Mouse (Mus musculus): ENCODE data around the gene Hcn4. TPM values are rescaled to one million over a fixed set of nuclear protein-coding genes. Genes with fewer than 3 reads are reported as not detected.

Gene Hcn4
- polyA plus RNA-seq, 1 experiment from 2014 or later: 0.68 TPM

- DNase-seq (ENCODE audit: low spot score) (peak; percentile 87), ATAC-seq (replicated peaks; ENCODE audit: low FRiP score) (peak; percentile 65; the same call in 1 of the 2 replicates)
- Histone ChIP-seq H3K4me2 (ENCODE audit: low read depth, low read length, severe bottlenecking) (peak overlapping the region; percentile 67), H3K9me3 (ENCODE audit: control insufficient read depth, low read length) (no peaks in the 10 kb centered on the region), H3K4me1 (replicated peaks; ENCODE audit: control insufficient read depth, insufficient read depth, low read length) (no peaks in the 10 kb centered on the region; the same call in 1 of the 2 replicates), H3K4me3 (ENCODE audit: low read depth, low read length) (peak overlapping the region; percentile 24), H3K27ac (ENCODE audit: low read depth, low read length) (no peak overlapping the region), H3K9ac (ENCODE audit: low read length) (peak overlapping the region; percentile 33), H3K36me3 (ENCODE audit: control insufficient read depth, insufficient read depth, low read length) (no peaks in the 10 kb centered on the region), H3K27me3 (ENCODE audit: control insufficient read depth, insufficient read depth, low read length) (no peaks in the 10 kb centered on the region)
- WGBS: 14% methylated on average over 15 of the region's 15 CpGs
These were observed 17.5 kb upstream of the Hcn4 start for GRCm38 (mm10) chr9:58805601-58806318.

- H3K4me2 ChIP-seq (ENCODE audit: low read depth, low read length, severe bottlenecking): no peak overlapping the region
- no peak overlapping the region for H3K27ac ChIP-seq (ENCODE audit: low read depth, low read length)
- no peaks in the 10 kb centered on the region for H3K27me3 ChIP-seq (ENCODE audit: control insufficient read depth, insufficient read depth, low read length)
- DNase-seq (ENCODE audit: low spot score) (no peak), ATAC-seq (replicated peaks; ENCODE audit: low FRiP score) (no peak)
- 23% methylated on average over 3 of the region's 3 CpGs for whole genome bisulfite sequencing
- H3K4me3 ChIP-seq (ENCODE audit: low read depth, low read length): no peak overlapping the region
- H3K9ac ChIP-seq (ENCODE audit: low read length): no peak overlapping the region
- H3K4me1 ChIP-seq (replicated peaks; ENCODE audit: control insufficient read depth, insufficient read depth, low read length): no peaks in the 10 kb centered on the region
- H3K36me3 ChIP-seq (ENCODE audit: control insufficient read depth, insufficient read depth, low read length): no peaks in the 10 kb centered on the region
- H3K9me3 ChIP-seq (ENCODE audit: control insufficient read depth, low read length): no peaks in the 10 kb centered on the region
These were observed 12.0 kb upstream of the Hcn4 start for GRCm38 (mm10) chr9:58811171-58811570.

GRCm38 (mm10) chr9:58815552-58816260, 7.5 kb upstream of the Hcn4 start:
- 66% methylated on average over 15 of the region's 15 CpGs for WGBS
- no peak overlapping the region for H3K4me2 ChIP-seq (ENCODE audit: low read depth, low read length, severe bottlenecking)
- H3K27ac ChIP-seq (ENCODE audit: low read depth, low read length): no peak overlapping the region
- DNase-seq (ENCODE audit: low spot score): no peak
- H3K9ac ChIP-seq (ENCODE audit: low read length): no peak overlapping the region
- no peaks in the 10 kb centered on the region for H3K36me3 ChIP-seq (ENCODE audit: control insufficient read depth, insufficient read depth, low read length)
- no peaks in the 10 kb centered on the region for H3K9me3 ChIP-seq (ENCODE audit: control insufficient read depth, low read length)
- peaks cover 6% of the 10 kb centered on the region; the same call in 1 of the 2 replicates for H3K27me3 ChIP-seq (ENCODE audit: control insufficient read depth, insufficient read depth, low read length)
- no peak for ATAC-seq (replicated peaks; ENCODE audit: low FRiP score)
- H3K4me1 ChIP-seq (replicated peaks; ENCODE audit: control insufficient read depth, insufficient read depth, low read length): no peaks in the 10 kb centered on the region
- H3K4me3 ChIP-seq (ENCODE audit: low read depth, low read length): no peak overlapping the region

GRCm38 (mm10) chr9:58816458-58816857, 6.8 kb upstream of the Hcn4 start:
- Histone ChIP-seq H3K27me3 (ENCODE audit: control insufficient read depth, insufficient read depth, low read length) (peaks cover 12% of the 10 kb centered on the region), H3K4me3 (ENCODE audit: low read depth, low read length) (no peak overlapping the region), H3K36me3 (ENCODE audit: control insufficient read depth, insufficient read depth, low read length) (no peaks in the 10 kb centered on the region), H3K4me1 (replicated peaks; ENCODE audit: control insufficient read depth, insufficient read depth, low read length) (no peaks in the 10 kb centered on the region), H3K9ac (ENCODE audit: low read length) (no peak overlapping the region), H3K9me3 (ENCODE audit: control insufficient read depth, low read length) (no peaks in the 10 kb centered on the region), H3K27ac (ENCODE audit: low read depth, low read length) (no peak overlapping the region), H3K4me2 (ENCODE audit: low read depth, low read length, severe bottlenecking) (no peak overlapping the region)
- no peak for DNase-seq (ENCODE audit: low spot score)
- WGBS: 77% methylated on average over 9 of the region's 9 CpGs
- no peak for ATAC-seq (replicated peaks; ENCODE audit: low FRiP score)

- Histone ChIP-seq H3K9ac (ENCODE audit: low read length) (no peak overlapping the region), H3K4me1 (replicated peaks; ENCODE audit: control insufficient read depth, insufficient read depth, low read length) (peaks cover 3% of the 10 kb centered on the region; the same call in 1 of the 2 replicates), H3K27me3 (ENCODE audit: control insufficient read depth, insufficient read depth, low read length) (peaks cover 18% of the 10 kb centered on the region), H3K27ac (ENCODE audit: low read depth, low read length) (no peak overlapping the region), H3K4me3 (ENCODE audit: low read depth, low read length) (no peak overlapping the region), H3K4me2 (ENCODE audit: low read depth, low read length, severe bottlenecking) (no peak overlapping the region), H3K36me3 (ENCODE audit: control insufficient read depth, insufficient read depth, low read length) (no peaks in the 10 kb centered on the region), H3K9me3 (ENCODE audit: control insufficient read depth, low read length) (no peaks in the 10 kb centered on the region)
- WGBS: 69% methylated on average over 3 of the region's 3 CpGs
- DNase-seq (ENCODE audit: low spot score) (no peak), ATAC-seq (replicated peaks; ENCODE audit: low FRiP score) (no peak)
These were observed 5.5 kb upstream of the Hcn4 start for GRCm38 (mm10) chr9:58817676-58818075.

GRCm38 (mm10) chr9:58822431-58823091, 651 bp upstream of the Hcn4 start:
- H3K27me3 ChIP-seq (ENCODE audit: control insufficient read depth, insufficient read depth, low read length): peaks cover 38% of the 10 kb centered on the region
- peak overlapping the region; percentile 96 for H3K4me2 ChIP-seq (ENCODE audit: low read depth, low read length, severe bottlenecking)
- DNase-seq (ENCODE audit: low spot score) (peak; percentile 90), ATAC-seq (replicated peaks; ENCODE audit: low FRiP score) (peak; percentile 86)
- no peaks in the 10 kb centered on the region for H3K36me3 ChIP-seq (ENCODE audit: control insufficient read depth, insufficient read depth, low read length)
- H3K4me1 ChIP-seq (replicated peaks; ENCODE audit: control insufficient read depth, insufficient read depth, low read length): peaks cover 7% of the 10 kb centered on the region; the same call in 1 of the 2 replicates
- H3K27ac ChIP-seq (ENCODE audit: low read depth, low read length): peak overlapping the region; percentile 72
- WGBS: under 1% methylated on average over 58 of the region's 62 CpGs
- H3K9me3 ChIP-seq (ENCODE audit: control insufficient read depth, low read length): no peaks in the 10 kb centered on the region
- peak overlapping the region; percentile 68 for H3K4me3 ChIP-seq (ENCODE audit: low read depth, low read length)
- peak overlapping the region; percentile 74 for H3K9ac ChIP-seq (ENCODE audit: low read length)

GRCm38 (mm10) chr9:58823918-58824215, 655 bp downstream of the Hcn4 start:
- Histone ChIP-seq H3K27me3 (ENCODE audit: control insufficient read depth, insufficient read depth, low read length) (peaks cover 38% of the 10 kb centered on the region), H3K4me3 (ENCODE audit: low read depth, low read length) (peak overlapping the region; percentile 68), H3K9ac (ENCODE audit: low read length) (peak overlapping the region; percentile 74), H3K27ac (ENCODE audit: low read depth, low read length) (no peak overlapping the region), H3K4me2 (ENCODE audit: low read depth, low read length, severe bottlenecking) (peak overlapping the region; percentile 96), H3K4me1 (replicated peaks; ENCODE audit: control insufficient read depth, insufficient read depth, low read length) (peaks cover 8% of the 10 kb centered on the region; the same call in 1 of the 2 replicates), H3K36me3 (ENCODE audit: control insufficient read depth, insufficient read depth, low read length) (no peaks in the 10 kb centered on the region), H3K9me3 (ENCODE audit: control insufficient read depth, low read length) (no peaks in the 10 kb centered on the region)
- DNase-seq (ENCODE audit: low spot score): no peak
- under 1% methylated on average over 34 of the region's 35 CpGs for WGBS
- no peak for ATAC-seq (replicated peaks; ENCODE audit: low FRiP score)

GRCm38 (mm10) chr9:58829627-58830026, 6.4 kb downstream of the Hcn4 start:
- Histone ChIP-seq H3K9me3 (ENCODE audit: control insufficient read depth, low read length) (no peaks in the 10 kb centered on the region), H3K27ac (ENCODE audit: low read depth, low read length) (no peak overlapping the region), H3K9ac (ENCODE audit: low read length) (no peak overlapping the region), H3K36me3 (ENCODE audit: control insufficient read depth, insufficient read depth, low read length) (no peaks in the 10 kb centered on the region), H3K4me1 (replicated peaks; ENCODE audit: control insufficient read depth, insufficient read depth, low read length) (0 out of 2 replicates have a peak, but pooled peaks cover 1% of the 10 kb centered on the region), H3K4me3 (ENCODE audit: low read depth, low read length) (no peak overlapping the region), H3K4me2 (ENCODE audit: low read depth, low read length, severe bottlenecking) (no peak overlapping the region), H3K27me3 (ENCODE audit: control insufficient read depth, insufficient read depth, low read length) (peaks cover 7% of the 10 kb centered on the region; the same call in 1 of the 2 replicates)
- WGBS: 46% methylated on average over 4 of the region's 4 CpGs
- DNase-seq (ENCODE audit: low spot score): no peak
- no peak for ATAC-seq (replicated peaks; ENCODE audit: low FRiP score)

Measured in forebrain, embryonic 11.5 days (tissue).